Mouse (Mus musculus) hindbrain, embryonic 10.5 days (tissue): ENCODE measurements around the gene Ube2e1. TPM values are rescaled to one million over a fixed set of nuclear protein-coding genes. Genes with fewer than 3 reads are reported as not detected.
"Not testable (repeated sequence)": the region's sequence is repeated elsewhere in the genome, so short reads cannot be mapped to it uniquely, and the experiment has no call there.

ENCODE experiments used
- DNase-seq: peaks from one replicate; pipeline ENCODE4 v3.0.0-alpha.2; 2017; ENCODE audit warnings: low spot score
- H3K27ac ChIP-seq: fragments of 300-500 bp; sonication (generic); 2 replicates; pipeline ENCODE4 v1.5.1; 2016; ENCODE audit warnings: mild to moderate bottlenecking, moderate library complexity
- H3K27me3 ChIP-seq: fragments of 300-500 bp; sonication (generic); 2 replicates; pipeline ENCODE4 v1.6.1; 2016; ENCODE audit warnings: mild to moderate bottlenecking; ENCODE audit not compliant: poor library complexity, insufficient read depth, severe bottlenecking
- H3K36me3 ChIP-seq: fragments of 300-500 bp; sonication (generic); 2 replicates; pipeline ENCODE4 v1.6.1; 2016; ENCODE audit warnings: mild to moderate bottlenecking, moderate library complexity
- H3K4me1 ChIP-seq: fragments of 300-500 bp; sonication (generic); replicated peaks from 2 replicates; pipeline ENCODE4 v1.6.1; 2016; ENCODE audit warnings: mild to moderate bottlenecking
- H3K4me3 ChIP-seq: fragments of 300-500 bp; sonication (generic); 2 replicates; pipeline ENCODE4 v1.5.1; 2016; ENCODE audit warnings: mild to moderate bottlenecking, moderate library complexity
- H3K9me3 ChIP-seq: fragments of 300-500 bp; sonication (generic); 2 replicates; pipeline ENCODE4 v1.6.1; 2016; ENCODE audit warnings: mild to moderate bottlenecking, moderate library complexity
- WGBS: fragments of 180-500 bp; shearing (Covaris S2); methylation state at CpG from one replicate; pipeline ENCODE4 v1.1.7; 2016; 5-methylcytosine and 5-hydroxymethylcytosine counted together
- polyA plus RNA-seq: library from polyadenylated mRNA; unstranded; fragments of >200 nt; fragmentation: Nextera tagmentation; extraction: Ambion mirVana; gene quantifications from 2 replicates; pipeline ENCODE4 v1.2.1, GENCODE M21; 2016

Gene Ube2e1
- polyA plus RNA-seq, 1 experiment from 2014 or later, result 166 TPM

DNA sequence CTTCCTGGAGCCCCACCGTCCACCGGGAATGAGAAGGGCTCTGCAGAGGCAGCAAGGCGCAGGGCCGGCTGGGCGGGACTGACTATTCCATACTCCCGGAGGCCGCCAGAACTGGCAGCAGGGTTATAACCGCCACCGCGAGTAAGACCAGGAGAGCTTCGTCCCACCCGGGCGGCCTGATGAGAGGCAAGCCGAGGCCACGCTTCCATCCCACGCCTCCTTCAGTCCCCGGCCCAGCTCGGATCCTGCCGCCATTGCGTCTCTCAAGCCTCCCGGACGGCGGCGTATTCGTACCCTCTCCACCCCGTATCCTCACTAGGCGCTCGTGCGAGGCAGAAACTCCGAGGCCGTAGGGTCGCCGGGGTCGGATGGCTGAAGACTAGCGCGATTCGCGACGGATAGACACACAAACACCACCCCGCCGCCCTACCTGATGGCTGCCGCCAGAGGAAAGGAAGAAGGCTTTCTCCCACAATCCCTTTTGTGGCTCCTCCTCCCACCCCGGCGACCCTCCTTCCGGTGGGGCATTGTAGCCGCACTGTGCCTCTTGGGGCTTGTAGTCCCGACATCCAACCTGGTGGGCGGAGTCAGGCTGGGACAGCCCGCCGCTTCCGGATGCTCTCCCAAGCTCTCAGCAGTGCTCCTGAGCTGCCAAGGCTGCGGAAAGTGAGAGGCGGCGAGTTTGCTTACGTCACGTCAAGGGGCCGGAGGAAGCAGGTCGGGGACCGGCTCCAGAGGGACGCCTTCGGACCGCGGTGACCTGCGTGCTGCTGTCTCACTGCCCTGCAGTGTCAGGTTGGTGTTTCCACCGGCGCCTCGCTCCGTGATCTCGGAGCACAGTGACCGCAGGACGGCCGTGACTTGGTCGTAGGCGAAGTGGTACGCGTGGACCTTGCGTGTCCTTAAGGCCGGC lies 60.9 kb downstream of the Ube2e1 start, which contains the start of the genes Nkiras1 and Rpl15:
TSS of gene Nkiras1 (plus strand) at position 608 of the 913 bp plus-strand sequence.
TSS of gene Rpl15 (minus strand) at position 863 of the 913 bp plus-strand sequence.
- H3K36me3 ChIP-seq, result peaks cover 36% of the 10 kb centered on the region
- no peaks in the 10 kb centered on the region for H3K9me3 ChIP-seq
- peak within 1 kb of the TSS; percentile 99 for H3K27ac ChIP-seq
- H3K4me3 ChIP-seq, result peak within 1 kb of the TSS; percentile 92
- DNase-seq, result peak; percentile 99
- WGBS, result under 1% methylated on average over 78 of the region's 78 CpGs
- H3K4me1 ChIP-seq, result peaks cover 11% of the 10 kb centered on the region; the same call in 1 of the 2 replicates
- H3K27me3 ChIP-seq, result no peaks in the 10 kb centered on the region

DNA sequence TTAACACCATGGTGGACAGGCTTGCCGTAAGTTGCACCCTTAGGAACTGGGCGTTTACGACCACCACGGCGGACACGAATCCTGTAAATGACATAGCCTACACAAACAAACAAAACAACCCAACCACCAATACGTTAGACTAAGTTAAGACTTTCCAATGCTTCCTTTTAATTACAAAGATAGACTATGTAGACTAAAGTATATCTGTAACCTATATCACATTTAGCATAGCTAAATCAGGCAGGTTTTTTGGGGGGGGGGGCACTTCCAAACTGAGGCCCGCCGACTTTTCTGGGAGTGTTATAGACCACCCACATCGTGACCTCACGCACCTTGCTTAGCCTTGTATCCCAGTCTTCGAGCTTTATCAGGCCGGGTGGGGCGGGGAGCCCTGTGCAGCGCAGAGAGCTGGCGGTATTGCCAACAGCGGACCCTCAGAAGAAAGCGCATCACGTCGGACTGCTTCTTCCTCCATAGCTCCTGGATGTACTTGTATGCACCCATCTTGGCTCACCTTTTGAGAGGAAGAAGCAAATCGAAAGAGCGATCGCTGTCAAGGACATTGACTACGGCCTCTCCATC lies 61.6 kb downstream of the Ube2e1 start:
- peak; percentile 10 for DNase-seq
- WGBS, result 1% methylated on average over 24 of the region's 24 CpGs
- Histone ChIP-seq H3K27ac (peak overlapping the region; percentile 99), H3K4me1 (peaks cover 11% of the 10 kb centered on the region; the same call in 1 of the 2 replicates), H3K36me3 (peaks cover 37% of the 10 kb centered on the region), H3K4me3 (peak overlapping the region; percentile 92)
- H3K9me3 ChIP-seq, H3K27me3 ChIP-seq: not testable (repeated sequence)

DNA sequence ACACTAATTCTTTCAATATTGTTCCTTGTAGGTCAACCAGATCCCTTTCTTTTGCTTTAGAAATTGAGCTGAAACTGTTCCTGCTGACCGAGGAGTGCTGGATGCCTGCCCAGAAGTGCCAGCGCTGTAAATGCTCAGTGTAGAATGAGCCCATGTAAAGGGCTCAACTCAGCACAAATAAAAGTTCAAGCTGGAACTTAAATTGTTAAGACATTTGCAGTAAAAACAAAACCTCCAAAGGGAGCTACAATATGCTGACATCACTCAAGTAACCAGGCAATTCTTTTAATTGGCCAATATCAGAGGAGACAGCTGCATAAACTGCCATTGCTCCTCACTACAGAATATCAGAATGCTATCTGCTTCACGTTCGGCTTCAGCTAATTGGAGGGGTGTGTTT lies 68.2 kb downstream of the Ube2e1 start:
- H3K27ac ChIP-seq, result no peak overlapping the region
- 0 out of 2 replicates have a peak, but pooled peaks cover 11% of the 10 kb centered on the region for H3K9me3 ChIP-seq
- no peaks in the 10 kb centered on the region for H3K27me3 ChIP-seq
- H3K4me3 ChIP-seq, result no peak overlapping the region
- H3K36me3 ChIP-seq, result peaks cover 57% of the 10 kb centered on the region
- no peaks in the 10 kb centered on the region for H3K4me1 ChIP-seq
- no peak for DNase-seq
- 81% methylated on average over 4 of the region's 4 CpGs for WGBS

DNA sequence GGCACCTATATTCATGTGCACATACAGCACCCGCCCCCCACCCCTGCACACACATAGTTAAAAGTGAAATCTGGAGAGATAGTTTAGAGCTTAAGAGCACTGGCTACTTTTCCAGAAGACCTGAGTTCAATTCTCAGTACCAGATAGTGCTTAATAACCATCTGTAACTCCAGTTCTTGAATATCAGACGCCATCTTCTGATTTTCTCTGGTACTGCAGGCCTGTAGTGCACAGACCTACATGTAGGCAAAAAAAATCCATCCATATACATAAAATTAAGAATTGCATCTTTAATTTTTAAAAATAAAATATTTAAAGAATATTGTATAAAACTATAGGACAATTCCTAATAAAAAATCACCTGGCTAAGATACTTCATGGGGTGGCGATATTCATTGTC lies 70.5 kb downstream of the Ube2e1 start:
- no peaks in the 10 kb centered on the region for H3K4me1 ChIP-seq
- WGBS, result 77% methylated on average over 3 of the region's 3 CpGs
- no peak for DNase-seq
- no peaks in the 10 kb centered on the region for H3K27me3 ChIP-seq
- no peak overlapping the region for H3K27ac ChIP-seq
- no peak overlapping the region for H3K4me3 ChIP-seq
- H3K36me3 ChIP-seq, result peaks cover 35% of the 10 kb centered on the region
- 0 out of 2 replicates have a peak, but pooled peaks cover 11% of the 10 kb centered on the region for H3K9me3 ChIP-seq

DNA sequence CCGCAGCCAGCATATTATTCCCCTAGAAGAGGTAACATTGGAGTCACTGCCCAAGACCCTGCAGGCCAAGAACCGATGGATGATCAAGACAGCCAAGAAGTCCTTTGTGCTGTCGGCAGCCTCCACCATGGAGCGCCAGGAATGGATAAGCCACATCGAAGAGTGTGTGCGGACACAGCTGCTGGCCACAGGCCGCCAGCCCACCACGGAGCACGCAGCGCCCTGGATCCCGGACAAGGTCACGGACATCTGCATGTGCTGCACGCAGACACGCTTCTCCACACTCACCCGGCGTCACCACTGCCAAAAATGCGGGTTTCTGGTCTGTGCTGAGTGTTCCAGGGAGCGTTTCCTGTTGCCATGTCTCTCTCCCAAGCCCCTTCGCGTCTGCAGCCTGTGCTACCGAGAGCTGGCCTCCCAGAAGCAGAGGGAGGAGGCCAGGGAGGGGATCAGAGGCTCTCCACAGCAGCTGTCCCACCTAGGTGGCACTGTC lies 89.0 kb downstream of the Ube2e1 start:
- Histone ChIP-seq H3K36me3 (no peaks in the 10 kb centered on the region), H3K27me3 (no peaks in the 10 kb centered on the region), H3K4me1 (peaks cover 5% of the 10 kb centered on the region; the same call in 1 of the 2 replicates), H3K27ac (no peak overlapping the region), H3K4me3 (no peak overlapping the region), H3K9me3 (0 out of 2 replicates have a peak, but pooled peaks cover 6% of the 10 kb centered on the region)
- no peak for DNase-seq
- WGBS, result 87% methylated on average over 21 of the region's 21 CpGs

DNA sequence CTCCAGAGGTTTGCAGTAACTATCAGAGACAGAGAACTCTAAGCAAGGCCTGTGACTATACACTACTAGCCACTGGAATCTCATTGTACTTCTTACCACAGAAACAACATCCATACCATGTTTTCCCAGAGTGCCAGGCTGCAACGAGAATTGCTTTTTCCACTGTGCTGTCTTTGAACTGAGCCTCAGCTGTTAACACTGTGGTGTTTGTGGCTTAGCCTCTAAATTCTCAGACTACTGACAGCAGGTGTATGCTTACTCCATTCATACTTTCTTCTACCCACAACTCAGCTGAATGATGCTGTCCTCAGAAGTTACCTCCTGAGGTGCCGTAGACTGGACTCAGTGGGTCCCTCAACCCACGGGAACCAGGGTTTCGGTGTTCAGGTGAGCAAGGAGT lies 89.9 kb downstream of the Ube2e1 start:
- Histone ChIP-seq H3K36me3 (no peaks in the 10 kb centered on the region), H3K4me3 (no peak overlapping the region), H3K27me3 (no peaks in the 10 kb centered on the region), H3K27ac (no peak overlapping the region), H3K4me1 (peaks cover 9% of the 10 kb centered on the region; the same call in 1 of the 2 replicates), H3K9me3 (0 out of 2 replicates have a peak, but pooled peaks cover 6% of the 10 kb centered on the region)
- no peak for DNase-seq
- WGBS, result 86% methylated on average over 4 of the region's 4 CpGs

DNA sequence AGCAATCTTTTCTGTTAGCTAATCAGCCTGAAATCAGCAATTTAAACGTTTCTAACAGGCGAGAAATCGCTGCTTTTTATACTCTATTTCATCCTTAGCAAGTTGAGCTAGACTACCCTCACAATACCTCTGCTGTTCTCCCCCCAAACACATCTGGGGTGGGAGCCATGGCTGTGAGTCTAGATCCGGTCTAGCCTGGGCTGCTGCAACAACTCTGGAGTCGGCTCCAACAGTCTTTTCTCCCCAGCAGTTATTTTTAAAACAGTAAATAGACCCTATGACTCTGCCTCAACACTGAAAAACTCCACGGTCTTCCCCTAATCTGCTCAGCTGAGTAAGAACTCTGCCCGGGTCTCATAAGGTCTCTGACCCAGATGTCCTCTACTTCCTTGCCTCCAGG lies 91.5 kb downstream of the Ube2e1 start:
- Histone ChIP-seq H3K27me3 (no peaks in the 10 kb centered on the region), H3K9me3 (0 out of 2 replicates have a peak, but pooled peaks cover 6% of the 10 kb centered on the region), H3K27ac (no peak overlapping the region), H3K4me3 (no peak overlapping the region), H3K36me3 (no peaks in the 10 kb centered on the region), H3K4me1 (peaks cover 9% of the 10 kb centered on the region; the same call in 1 of the 2 replicates)
- DNase-seq, result no peak
- WGBS, result 67% methylated on average over 7 of the region's 7 CpGs

DNA sequence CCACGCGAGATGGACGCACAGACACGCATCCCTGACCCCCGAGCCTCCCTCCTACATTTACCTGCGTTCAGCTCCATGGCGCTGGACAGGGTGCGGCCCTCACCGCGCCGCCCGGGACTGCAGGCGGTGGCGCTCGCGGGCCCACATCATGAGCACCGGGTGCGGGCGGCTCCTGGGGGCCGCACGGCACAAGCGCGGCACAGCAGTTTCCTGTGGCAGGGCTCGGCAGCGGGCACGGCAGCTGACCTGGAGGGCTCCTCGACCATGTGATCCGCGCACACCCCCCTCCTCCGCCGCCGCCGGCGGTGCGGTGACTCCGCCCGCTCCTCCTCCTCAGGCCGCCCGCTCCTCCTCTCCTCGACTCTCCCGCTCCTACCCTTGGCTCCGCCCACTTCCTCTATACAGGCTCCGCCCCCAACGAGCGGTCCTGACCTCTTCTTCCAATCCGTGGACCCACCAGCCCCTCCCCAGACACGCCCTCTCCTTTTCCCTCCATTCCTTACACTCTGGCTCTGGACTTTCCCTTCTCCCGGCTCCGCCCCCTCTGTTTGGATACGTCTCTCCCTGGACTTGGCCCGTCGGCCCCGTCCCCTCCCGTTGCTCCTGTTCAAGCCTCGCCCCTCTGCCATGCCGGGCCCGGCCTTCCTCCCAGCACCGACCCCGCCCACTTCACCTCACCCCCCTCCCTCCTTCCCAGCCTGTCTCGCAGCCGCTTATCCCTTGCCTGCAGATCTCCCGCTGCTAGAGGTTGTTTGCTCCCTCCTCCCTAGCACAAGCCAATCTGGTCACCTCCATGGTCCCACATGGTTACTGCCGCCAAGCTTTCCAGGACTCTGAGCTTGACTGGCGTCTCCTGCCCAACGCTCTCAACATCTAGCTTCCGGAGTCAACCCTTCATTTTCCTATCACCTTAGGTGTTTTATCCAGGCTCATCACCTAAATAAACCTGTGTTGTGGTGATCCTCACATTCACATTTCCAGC lies 92.6 kb downstream of the Ube2e1 start, which contains the start of gene Nr1d2:
TSS of gene Nr1d2 (minus strand) at position 378 of the 982 bp plus-strand sequence.
- peaks cover 9% of the 10 kb centered on the region; the same call in 1 of the 2 replicates for H3K4me1 ChIP-seq
- DNase-seq, result peak; percentile 99
- no peaks in the 10 kb centered on the region for H3K36me3 ChIP-seq
- WGBS, result under 1% methylated on average over 66 of the region's 66 CpGs
- peak within 1 kb of the TSS; percentile 78 for H3K27ac ChIP-seq
- 0 out of 2 replicates have a peak, but pooled peaks cover 6% of the 10 kb centered on the region for H3K9me3 ChIP-seq
- H3K4me3 ChIP-seq, result peak within 1 kb of the TSS; percentile 78
- no peaks in the 10 kb centered on the region for H3K27me3 ChIP-seq

DNA sequence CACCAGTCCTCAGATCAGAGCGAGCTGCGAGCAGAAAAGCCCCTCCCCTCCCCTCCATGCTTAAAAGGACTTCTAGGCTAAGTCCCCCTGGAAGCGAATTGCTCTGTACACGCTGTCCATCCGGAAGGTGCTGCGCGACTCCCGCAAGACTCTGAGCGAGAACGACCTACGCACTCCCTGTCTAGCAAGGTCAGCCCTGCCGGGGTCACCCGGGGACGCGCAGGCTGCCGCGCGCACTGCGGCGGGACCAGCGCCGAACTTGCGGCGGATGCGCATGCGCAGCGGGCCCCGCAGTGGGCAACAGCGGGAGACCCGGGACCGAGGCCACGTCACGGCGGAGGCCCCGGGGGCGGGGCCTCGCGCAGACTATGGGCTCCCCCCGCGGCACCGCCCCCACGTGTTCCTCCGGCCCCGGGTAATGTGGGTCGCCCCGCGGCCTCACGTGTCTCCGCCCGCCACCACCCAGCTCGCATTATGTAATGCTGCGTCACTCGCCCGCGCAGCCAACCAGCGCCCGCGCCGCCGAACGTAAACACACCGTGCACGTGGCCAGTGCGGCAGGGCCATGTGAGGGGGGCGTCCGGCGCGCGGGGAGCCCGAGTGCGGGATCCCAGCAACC lies 93.4 kb downstream of the Ube2e1 start:
- peaks cover 9% of the 10 kb centered on the region; the same call in 1 of the 2 replicates for H3K4me1 ChIP-seq
- peak; percentile 97 for DNase-seq
- peak overlapping the region; percentile 78 for H3K27ac ChIP-seq
- no peaks in the 10 kb centered on the region for H3K27me3 ChIP-seq
- under 1% methylated on average over 69 of the region's 71 CpGs for WGBS
- peak overlapping the region; percentile 78 for H3K4me3 ChIP-seq
- H3K9me3 ChIP-seq, result 0 out of 2 replicates have a peak, but pooled peaks cover 3% of the 10 kb centered on the region
- H3K36me3 ChIP-seq, result no peaks in the 10 kb centered on the region

DNA sequence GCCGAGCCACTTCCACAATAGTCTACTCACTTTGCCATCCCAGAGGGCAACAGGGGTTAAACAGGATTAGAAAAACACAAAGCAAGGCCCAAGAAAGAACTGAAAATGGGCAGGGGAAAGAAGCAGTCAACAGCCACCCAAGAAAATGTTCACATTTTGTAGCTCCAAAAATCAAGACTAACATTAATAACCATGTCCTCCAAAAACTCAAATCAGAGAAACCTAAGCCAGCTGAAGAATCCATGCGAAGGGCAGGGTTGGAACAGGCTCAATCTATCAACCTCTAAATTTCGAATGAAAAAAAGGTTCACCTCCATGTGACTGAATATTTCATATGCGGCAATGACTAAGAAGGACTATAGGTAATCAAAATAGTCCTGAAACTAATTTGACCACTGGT lies 94.3 kb downstream of the Ube2e1 start:
- Histone ChIP-seq H3K27me3 (no peaks in the 10 kb centered on the region), H3K9me3 (0 out of 2 replicates have a peak, but pooled peaks cover 3% of the 10 kb centered on the region), H3K36me3 (no peaks in the 10 kb centered on the region), H3K4me3 (peak overlapping the region; percentile 78), H3K27ac (no peak overlapping the region; the same call in 1 of the 2 replicates), H3K4me1 (peaks cover 9% of the 10 kb centered on the region; the same call in 1 of the 2 replicates)
- WGBS, result 64% methylated on average over 4 of the region's 4 CpGs
- no peak for DNase-seq

DNA sequence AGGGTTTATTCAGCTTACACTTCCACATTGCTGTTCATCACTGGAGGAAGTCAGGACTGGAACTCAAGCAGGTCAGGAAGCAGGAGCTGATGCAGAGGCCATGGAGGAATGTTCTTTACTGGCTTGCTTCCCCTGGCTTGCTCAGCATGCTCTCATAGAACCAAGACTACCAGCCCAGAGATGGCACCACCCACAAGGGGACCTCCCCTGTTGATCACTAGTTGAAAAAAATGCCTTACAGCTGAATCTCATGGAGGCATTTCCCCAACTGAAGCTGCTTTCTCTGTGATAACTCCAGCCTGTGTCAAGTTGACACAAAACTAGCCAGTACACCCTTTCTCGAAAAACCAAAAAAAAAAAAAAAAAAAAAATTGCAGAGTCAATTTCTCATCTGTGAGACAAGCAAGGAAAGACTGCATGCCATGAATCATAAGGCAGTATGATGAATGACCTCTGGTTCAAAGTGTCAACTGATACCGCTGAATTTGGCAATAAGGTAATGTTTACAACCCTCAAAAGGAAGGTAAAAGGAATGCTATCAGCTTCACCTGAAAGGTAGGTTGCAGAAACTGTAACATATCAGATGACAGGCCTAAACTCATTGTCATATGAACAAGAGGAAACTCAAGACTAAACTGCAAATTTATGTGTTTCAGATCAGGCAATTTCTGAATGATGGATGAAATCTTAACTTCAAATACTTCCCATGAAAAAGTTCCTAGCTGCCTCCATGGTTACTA lies 95.0 kb downstream of the Ube2e1 start:
- H3K27ac ChIP-seq, H3K9me3 ChIP-seq, H3K4me3 ChIP-seq, H3K36me3 ChIP-seq, H3K27me3 ChIP-seq, H3K4me1 ChIP-seq, DNase-seq: not testable (repeated sequence)
- WGBS, result 87% methylated on average over 2 of the region's 2 CpGs
